Mouse (Mus musculus) ovary, postnatal 36 days (tissue): Measurements from ENCODE around the gene Sept6.

Experiments
- DNase-seq: peaks from one replicate; pipeline ENCODE4 v3.0.0; 2022; ENCODE audit warnings: low spot score, mixed read lengths

Gene Sept6

DNA sequence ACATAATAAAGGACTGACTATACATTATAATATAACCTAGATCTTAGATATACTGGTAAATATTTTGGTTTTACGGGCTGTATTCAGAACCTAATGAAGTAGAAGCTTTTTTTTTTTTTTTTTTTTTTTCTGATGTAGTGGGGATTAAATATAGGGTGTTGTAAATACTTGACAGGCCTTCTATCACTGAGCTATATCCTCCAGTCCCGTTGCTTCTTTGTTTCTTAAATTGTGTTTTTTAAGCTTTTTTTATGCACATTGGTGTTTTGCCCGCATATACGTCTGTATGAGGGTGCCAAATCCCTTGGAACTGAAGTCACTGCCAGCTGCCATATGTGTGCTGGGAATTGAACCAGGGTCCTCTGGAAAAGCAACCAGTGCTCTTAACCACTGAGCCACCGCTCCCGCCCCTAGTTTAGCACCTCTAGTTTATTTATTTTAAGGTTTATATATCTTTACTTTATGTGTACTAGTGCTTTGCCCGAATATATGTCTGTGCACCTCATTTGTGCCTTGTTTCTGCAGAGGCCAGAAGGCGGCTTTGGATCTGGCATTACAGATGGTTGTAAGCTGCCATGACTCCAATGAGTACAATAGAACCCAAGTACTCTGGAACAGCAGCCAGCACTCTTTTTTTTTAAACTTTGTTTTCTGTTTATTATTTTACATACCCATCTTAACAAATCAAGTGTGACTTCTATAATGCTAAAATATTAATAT is 126.8 kb downstream of the Sept6 start:
- no peak for DNase-seq

DNA sequence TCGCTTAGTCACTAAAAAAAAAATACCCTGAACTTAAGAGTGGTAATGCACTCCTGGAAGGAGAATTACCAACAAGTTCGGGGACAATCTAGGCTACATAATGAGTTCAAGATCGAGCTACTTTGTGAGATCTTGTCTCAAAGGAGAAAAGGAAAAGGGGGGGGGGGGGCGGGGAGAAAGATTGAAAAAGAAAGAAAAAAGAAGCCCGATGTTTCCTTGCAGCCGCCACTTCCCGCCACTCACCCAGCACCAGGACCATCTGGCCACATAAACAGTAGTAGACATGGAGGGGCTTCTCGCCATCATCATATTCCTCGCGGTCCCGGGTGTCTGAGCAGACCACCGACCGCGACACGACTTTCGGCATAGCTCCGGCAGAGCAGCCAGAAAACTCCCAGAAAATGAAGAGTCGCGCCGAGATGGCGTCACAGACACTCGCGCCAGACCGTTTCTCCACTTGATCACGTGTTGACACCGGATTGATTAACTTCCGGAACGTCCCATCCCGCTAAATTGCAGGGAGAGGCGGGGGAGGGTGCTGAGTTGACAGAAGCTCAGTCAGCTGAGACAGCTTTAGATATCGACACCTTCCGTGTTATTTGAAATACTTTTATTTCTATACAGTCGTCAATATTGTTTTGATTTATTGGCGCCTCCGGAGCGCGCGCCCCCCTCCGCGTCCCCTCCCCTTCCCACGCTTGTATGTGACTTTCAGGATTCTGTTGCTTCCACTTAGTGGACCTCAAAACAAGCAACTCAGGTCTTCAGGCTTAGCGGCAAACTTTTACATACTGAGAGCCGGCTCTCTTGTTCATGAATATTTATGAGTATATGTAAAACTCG is 127.6 kb downstream of the Sept6 start:
- DNase-seq = peak; percentile 73
